Mouse (Mus musculus): Measurements from ENCODE around the gene Btaf1. TPM values are rescaled to one million over a fixed set of nuclear protein-coding genes. Genes with fewer than 3 reads are reported as not detected.

Gene Btaf1
- polyA plus RNA-seq, 1 experiment from 2014 or later = 8.7 TPM

GRCm38 (mm10) chr19:37009878-37010281 is 84.0 kb downstream of the Btaf1 start:
- Histone ChIP-seq H3K9me3 (no peaks in the 10 kb centered on the region), H3K9ac (no peak overlapping the region), H3K4me1 (replicated peaks) (no peaks in the 10 kb centered on the region), H3K4me3 (no peak overlapping the region), H3K27ac (replicated peaks) (no peak overlapping the region), H3K27me3 (no peaks in the 10 kb centered on the region), H3K4me2 (no peak overlapping the region), H3K36me3 (peaks cover 87% of the 10 kb centered on the region)
- WGBS = 93% methylated on average over 3 of the region's 3 CpGs
- no peak for ATAC-seq (ENCODE audit: low read depth)

- 0 out of 2 replicates have a peak, but pooled peaks cover 3% of the 10 kb centered on the region for H3K4me1 ChIP-seq (replicated peaks)
- no peak overlapping the region for H3K4me2 ChIP-seq
- peaks cover 6% of the 10 kb centered on the region; the same call in 1 of the 2 replicates for H3K9me3 ChIP-seq
- peaks cover 60% of the 10 kb centered on the region for H3K36me3 ChIP-seq
- no peaks in the 10 kb centered on the region for H3K27me3 ChIP-seq
- no peak overlapping the region for H3K9ac ChIP-seq
- H3K27ac ChIP-seq (replicated peaks) = no peak overlapping the region
- no peak for ATAC-seq (ENCODE audit: low read depth)
- H3K4me3 ChIP-seq = no peak overlapping the region
- 96% methylated on average over 6 of the region's 6 CpGs for WGBS
Measured at GRCm38 (mm10) chr19:37013461-37013860, 87.6 kb downstream of the Btaf1 start.

GRCm38 (mm10) chr19:37014173-37014939 is 88.5 kb downstream of the Btaf1 start:
- Histone ChIP-seq H3K27ac (replicated peaks) (no peak overlapping the region), H3K27me3 (no peaks in the 10 kb centered on the region), H3K9me3 (peaks cover 6% of the 10 kb centered on the region; the same call in 1 of the 2 replicates), H3K36me3 (peaks cover 52% of the 10 kb centered on the region), H3K4me1 (replicated peaks) (0 out of 2 replicates have a peak, but pooled peaks cover 7% of the 10 kb centered on the region), H3K4me3 (no peak overlapping the region), H3K9ac (no peak overlapping the region), H3K4me2 (no peak overlapping the region)
- 86% methylated on average over 8 of the region's 8 CpGs for whole genome bisulfite sequencing
- no peak for ATAC-seq (ENCODE audit: low read depth)

- Histone ChIP-seq H3K4me3 (no peak overlapping the region), H3K27me3 (no peaks in the 10 kb centered on the region), H3K9me3 (peaks cover 6% of the 10 kb centered on the region; the same call in 1 of the 2 replicates), H3K4me1 (replicated peaks) (peaks cover 7% of the 10 kb centered on the region; the same call in 1 of the 2 replicates), H3K4me2 (no peak overlapping the region), H3K9ac (no peak overlapping the region), H3K36me3 (peaks cover 29% of the 10 kb centered on the region), H3K27ac (replicated peaks) (no peak overlapping the region)
- WGBS = 96% methylated on average over 6 of the region's 6 CpGs
- no peak for ATAC-seq (ENCODE audit: low read depth)
Measured at GRCm38 (mm10) chr19:37016890-37017289, 91.0 kb downstream of the Btaf1 start.

GRCm38 (mm10) chr19:37018411-37018810 is 92.5 kb downstream of the Btaf1 start:
- peaks cover 6% of the 10 kb centered on the region; the same call in 1 of the 2 replicates for H3K9me3 ChIP-seq
- H3K9ac ChIP-seq = no peak overlapping the region
- ATAC-seq (ENCODE audit: low read depth) = peak; percentile 89
- H3K27me3 ChIP-seq = no peaks in the 10 kb centered on the region
- peak overlapping the region; percentile 35 for H3K4me3 ChIP-seq
- H3K36me3 ChIP-seq = peaks cover 15% of the 10 kb centered on the region
- peaks cover 11% of the 10 kb centered on the region; the same call in 1 of the 2 replicates for H3K4me1 ChIP-seq (replicated peaks)
- peak overlapping the region; percentile 55 for H3K4me2 ChIP-seq
- WGBS = 7% methylated on average over 26 of the region's 26 CpGs
- no peak overlapping the region for H3K27ac ChIP-seq (replicated peaks)

GRCm38 (mm10) chr19:37018931-37019330 is 93.1 kb downstream of the Btaf1 start:
- no peak overlapping the region for H3K9ac ChIP-seq
- H3K4me2 ChIP-seq = peak overlapping the region; percentile 55
- H3K27me3 ChIP-seq = no peaks in the 10 kb centered on the region
- H3K36me3 ChIP-seq = peaks cover 9% of the 10 kb centered on the region
- no peak for ATAC-seq (ENCODE audit: low read depth)
- whole genome bisulfite sequencing = 55% methylated on average over 5 of the region's 5 CpGs
- peaks cover 6% of the 10 kb centered on the region; the same call in 1 of the 2 replicates for H3K9me3 ChIP-seq
- no peak overlapping the region for H3K27ac ChIP-seq (replicated peaks)
- H3K4me3 ChIP-seq = peak overlapping the region; percentile 35
- H3K4me1 ChIP-seq (replicated peaks) = peaks cover 11% of the 10 kb centered on the region; the same call in 1 of the 2 replicates

- Histone ChIP-seq H3K27me3 (no peaks in the 10 kb centered on the region), H3K4me1 (replicated peaks) (peaks cover 11% of the 10 kb centered on the region; the same call in 1 of the 2 replicates), H3K36me3 (0 out of 2 replicates have a peak, but pooled peaks cover 7% of the 10 kb centered on the region), H3K4me3 (no peak overlapping the region), H3K27ac (replicated peaks) (peak overlapping the region; percentile 52), H3K9me3 (peaks cover 6% of the 10 kb centered on the region; the same call in 1 of the 2 replicates), H3K4me2 (no peak overlapping the region), H3K9ac (no peak overlapping the region)
- ATAC-seq (ENCODE audit: low read depth) = peak; percentile 12; the same call in 1 of the 2 replicates
- WGBS = 61% methylated on average over 5 of the region's 5 CpGs
Measured at GRCm38 (mm10) chr19:37020531-37020930, 94.7 kb downstream of the Btaf1 start.

GRCm38 (mm10) chr19:37020951-37021350 is 95.1 kb downstream of the Btaf1 start:
- H3K27me3 ChIP-seq = no peaks in the 10 kb centered on the region
- H3K36me3 ChIP-seq = 0 out of 2 replicates have a peak, but pooled peaks cover 7% of the 10 kb centered on the region
- WGBS = 76% methylated on average over 11 of the region's 11 CpGs
- H3K4me3 ChIP-seq = no peak overlapping the region
- H3K4me2 ChIP-seq = no peak overlapping the region
- peaks cover 6% of the 10 kb centered on the region; the same call in 1 of the 2 replicates for H3K9me3 ChIP-seq
- H3K27ac ChIP-seq (replicated peaks) = peak overlapping the region; percentile 52
- peaks cover 11% of the 10 kb centered on the region; the same call in 1 of the 2 replicates for H3K4me1 ChIP-seq (replicated peaks)
- peak; percentile 9; the same call in 1 of the 2 replicates for ATAC-seq (ENCODE audit: low read depth)
- no peak overlapping the region for H3K9ac ChIP-seq

GRCm38 (mm10) chr19:37022146-37022545 is 96.3 kb downstream of the Btaf1 start:
- Histone ChIP-seq H3K4me2 (no peak overlapping the region), H3K27me3 (no peaks in the 10 kb centered on the region), H3K27ac (replicated peaks) (no peak overlapping the region), H3K9me3 (no peaks in the 10 kb centered on the region), H3K4me1 (replicated peaks) (peaks cover 11% of the 10 kb centered on the region; the same call in 1 of the 2 replicates), H3K4me3 (no peak overlapping the region), H3K9ac (no peak overlapping the region), H3K36me3 (0 out of 2 replicates have a peak, but pooled peaks cover 7% of the 10 kb centered on the region)
- ATAC-seq (ENCODE audit: low read depth) = no peak
- 90% methylated on average over 5 of the region's 5 CpGs for WGBS

- 79% methylated on average over 13 of the region's 13 CpGs for WGBS
- ATAC-seq (ENCODE audit: low read depth) = no peak
- H3K9me3 ChIP-seq = no peaks in the 10 kb centered on the region
- no peak overlapping the region for H3K4me3 ChIP-seq
- no peak overlapping the region for H3K4me2 ChIP-seq
- no peak overlapping the region for H3K27ac ChIP-seq (replicated peaks)
- H3K9ac ChIP-seq = no peak overlapping the region
- 0 out of 2 replicates have a peak, but pooled peaks cover 7% of the 10 kb centered on the region for H3K36me3 ChIP-seq
- no peaks in the 10 kb centered on the region for H3K27me3 ChIP-seq
- H3K4me1 ChIP-seq (replicated peaks) = 0 out of 2 replicates have a peak, but pooled peaks cover 3% of the 10 kb centered on the region
Measured at GRCm38 (mm10) chr19:37025839-37026319, 100.0 kb downstream of the Btaf1 start.

- no peaks in the 10 kb centered on the region for H3K9me3 ChIP-seq
- H3K4me2 ChIP-seq = no peak overlapping the region
- no peak for ATAC-seq (ENCODE audit: low read depth)
- H3K36me3 ChIP-seq = 0 out of 2 replicates have a peak, but pooled peaks cover 7% of the 10 kb centered on the region
- no peak overlapping the region for H3K4me3 ChIP-seq
- H3K9ac ChIP-seq = no peak overlapping the region
- H3K27ac ChIP-seq (replicated peaks) = no peak overlapping the region
- H3K27me3 ChIP-seq = no peaks in the 10 kb centered on the region
- WGBS = 79% methylated on average over 11 of the region's 11 CpGs
- 0 out of 2 replicates have a peak, but pooled peaks cover 3% of the 10 kb centered on the region for H3K4me1 ChIP-seq (replicated peaks)
Measured at GRCm38 (mm10) chr19:37026408-37026807, 100.5 kb downstream of the Btaf1 start.

- Histone ChIP-seq H3K9ac (no peak overlapping the region), H3K36me3 (peaks cover under 1% of the 10 kb centered on the region; the same call in 1 of the 2 replicates), H3K27me3 (no peaks in the 10 kb centered on the region), H3K4me3 (no peak overlapping the region), H3K4me1 (replicated peaks) (no peaks in the 10 kb centered on the region), H3K27ac (replicated peaks) (no peak overlapping the region), H3K9me3 (no peaks in the 10 kb centered on the region), H3K4me2 (no peak overlapping the region)
- WGBS = 75% methylated on average over 6 of the region's 6 CpGs
- ATAC-seq (ENCODE audit: low read depth) = no peak
Measured at GRCm38 (mm10) chr19:37029771-37030170, 103.9 kb downstream of the Btaf1 start.

All from neural tube, embryonic 13.5 days (tissue).